Mouse (Mus musculus): ENCODE data around the gene Zic2. TPM values are rescaled to one million over a fixed set of nuclear protein-coding genes. Genes with fewer than 3 reads are reported as not detected.

Zic2 gene
- polyA plus RNA-seq, 1 experiment = not detected

DNA sequence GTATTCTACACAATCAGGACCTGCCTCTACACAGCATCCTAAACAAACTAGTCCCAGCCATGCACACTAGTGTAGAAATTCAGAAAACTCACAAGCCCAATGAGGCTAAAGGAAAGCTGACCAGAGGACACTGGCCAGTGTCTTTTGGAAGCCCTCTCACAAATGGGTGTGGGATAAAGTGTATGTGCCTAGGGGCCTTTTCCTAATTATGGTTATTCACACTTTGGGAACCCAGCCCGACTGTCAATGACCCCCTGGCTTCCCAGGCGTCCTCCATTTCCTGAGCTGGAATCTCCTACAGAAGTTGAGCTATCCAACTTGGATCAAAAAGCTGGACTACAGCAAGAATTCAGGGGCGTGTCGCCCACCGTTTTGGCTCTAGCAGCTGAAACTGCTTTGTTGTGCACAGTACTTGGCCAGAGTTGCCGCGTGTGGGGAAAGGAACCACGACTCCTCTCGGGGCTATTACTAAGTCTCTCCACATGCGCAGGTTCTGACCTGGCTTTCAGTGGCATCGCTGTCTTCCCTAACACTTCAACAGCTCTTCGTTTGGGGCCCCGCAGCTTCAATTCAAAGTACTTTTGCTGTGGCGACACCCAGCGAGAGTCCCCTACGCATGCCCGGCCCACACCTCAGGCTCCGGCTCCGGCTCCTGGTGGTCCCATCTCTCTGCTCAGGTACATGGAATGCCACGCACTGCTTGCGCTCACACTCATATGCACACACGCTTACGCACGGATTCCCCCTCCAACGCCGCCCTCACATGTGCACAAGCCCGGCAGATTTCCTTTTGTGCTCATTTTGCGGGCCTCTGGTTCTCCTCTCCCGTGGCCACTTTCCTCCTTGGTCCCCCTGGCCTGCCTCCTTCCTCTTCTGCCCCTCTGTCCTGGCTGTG lies 25.4 kb upstream of the Zic2 start:
- H3K27ac ChIP-seq (ENCODE audit: insufficient read depth, low read length) = no peak overlapping the region
- WGBS = 19% methylated on average over 29 of the region's 29 CpGs
- no peak for TF ChIP-seq POLR2A (IDR thresholded peaks at IDR 0.05; ENCODE audit: low read depth, low read length)
- TF ChIP-seq CTCF (IDR thresholded peaks at IDR 0.05; ENCODE audit: extremely low read depth, insufficient read depth, insufficient read length, insufficient replicate concordance) = no peak
- H3K27me3 ChIP-seq (ENCODE audit: control insufficient read depth, insufficient read depth, low read length) = peaks cover 28% of the 10 kb centered on the region
- H3K4me3 ChIP-seq (ENCODE audit: extremely low read depth, insufficient read depth, insufficient read length) = no peak overlapping the region
- no peak for DNase-seq (ENCODE audit: low read depth in 1 of 2, low spot score in 2 of 2)
- no peaks in the 10 kb centered on the region for H3K36me3 ChIP-seq (ENCODE audit: control insufficient read depth, insufficient read depth, low read length)
- no peaks in the 10 kb centered on the region for H3K4me1 ChIP-seq (ENCODE audit: control insufficient read depth, insufficient read depth, insufficient read length)

DNA sequence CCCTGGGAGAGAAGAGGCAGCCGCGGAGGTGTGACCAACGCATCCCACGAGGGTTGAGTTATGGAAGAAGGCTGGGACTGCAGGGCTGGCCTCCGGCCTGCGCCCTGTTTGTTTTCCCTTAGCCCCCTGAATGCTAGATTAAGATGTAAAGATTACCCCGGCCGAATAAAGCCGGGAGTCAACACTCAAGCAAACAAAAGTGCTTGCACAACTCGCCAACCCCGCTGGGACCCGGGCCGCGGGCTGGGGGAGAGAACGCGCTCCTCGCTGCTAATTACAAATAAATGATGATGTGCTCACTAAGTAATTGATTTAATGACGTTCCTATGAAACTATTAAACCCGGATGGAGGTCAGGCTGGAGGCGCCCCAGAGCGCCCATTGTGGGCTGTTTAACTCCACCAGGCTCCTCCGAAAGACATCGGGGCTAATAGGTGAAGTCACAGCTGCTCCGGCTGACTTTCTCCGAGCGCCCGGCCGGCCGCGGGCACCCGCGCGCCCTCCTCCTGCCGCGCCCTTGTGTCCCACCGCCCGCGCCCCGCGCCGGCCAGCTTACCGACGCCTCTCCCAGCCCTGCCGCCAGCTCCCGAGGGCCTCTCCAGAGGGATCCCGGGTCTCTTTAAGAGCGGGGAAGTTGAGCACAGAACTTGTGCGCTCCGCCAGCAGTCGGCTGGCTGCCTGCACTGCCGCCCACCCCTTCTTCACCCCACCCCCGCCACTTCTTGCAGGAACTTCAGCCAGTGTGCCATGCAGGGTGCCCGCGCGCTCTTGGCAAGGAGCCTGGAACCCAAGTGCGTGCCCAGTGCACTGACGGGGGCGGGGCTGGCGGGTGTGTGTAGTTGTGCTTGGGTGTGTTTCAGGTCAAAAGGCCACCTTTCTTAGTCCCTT lies 24.5 kb upstream of the Zic2 start, which contains the start of gene Gm5089:
TSS of gene Gm5089 (minus strand) at position 620 of the 887 bp plus-strand sequence.
- Histone ChIP-seq H3K4me3 (ENCODE audit: extremely low read depth, insufficient read depth, insufficient read length) (no peak within 1 kb of the TSS), H3K36me3 (ENCODE audit: control insufficient read depth, insufficient read depth, low read length) (no peaks in the 10 kb centered on the region), H3K27me3 (ENCODE audit: control insufficient read depth, insufficient read depth, low read length) (peaks cover 28% of the 10 kb centered on the region), H3K27ac (ENCODE audit: insufficient read depth, low read length) (no peak within 1 kb of the TSS), H3K4me1 (ENCODE audit: control insufficient read depth, insufficient read depth, insufficient read length) (no peaks in the 10 kb centered on the region)
- DNase-seq (ENCODE audit: low read depth in 1 of 2, low spot score in 2 of 2) = no peak
- WGBS = 3% methylated on average over 59 of the region's 59 CpGs
- TF ChIP-seq POLR2A (IDR thresholded peaks at IDR 0.05; ENCODE audit: low read depth, low read length) (no peak), CTCF (IDR thresholded peaks at IDR 0.05; ENCODE audit: extremely low read depth, insufficient read depth, insufficient read length, insufficient replicate concordance) (no peak)

DNA sequence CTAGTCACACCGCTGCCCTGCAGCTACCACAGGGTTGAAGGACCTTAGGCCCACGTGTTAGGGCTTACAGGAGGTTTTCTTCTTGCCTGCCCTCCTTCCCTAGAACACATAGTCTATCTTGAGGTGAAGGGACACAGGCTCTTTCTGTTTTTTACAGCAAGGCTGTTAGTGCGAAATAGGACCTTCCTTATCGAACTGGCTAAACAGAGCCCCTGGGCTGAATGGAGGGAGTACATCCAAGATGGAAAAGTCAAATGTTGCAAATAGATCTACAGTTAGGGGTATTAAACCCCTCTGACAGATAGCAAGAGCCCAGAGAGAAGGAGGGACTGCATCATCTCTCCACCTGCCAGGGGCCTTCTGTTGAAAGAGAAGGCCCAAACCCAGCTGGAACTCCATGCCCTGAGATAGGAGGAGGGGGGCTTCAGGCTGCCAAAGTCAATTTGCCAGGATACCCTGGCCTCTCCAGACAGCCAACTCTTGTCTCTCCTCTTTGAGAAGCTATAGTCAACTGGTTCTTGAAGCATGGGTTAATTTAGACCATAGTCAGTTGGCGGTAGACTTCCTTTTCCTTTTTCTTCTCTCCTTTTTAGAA lies 23.6 kb upstream of the Zic2 start:
- Histone ChIP-seq H3K27me3 (ENCODE audit: control insufficient read depth, insufficient read depth, low read length) (peaks cover 28% of the 10 kb centered on the region), H3K4me1 (ENCODE audit: control insufficient read depth, insufficient read depth, insufficient read length) (no peaks in the 10 kb centered on the region), H3K36me3 (ENCODE audit: control insufficient read depth, insufficient read depth, low read length) (no peaks in the 10 kb centered on the region), H3K27ac (ENCODE audit: insufficient read depth, low read length) (no peak overlapping the region), H3K4me3 (ENCODE audit: extremely low read depth, insufficient read depth, insufficient read length) (no peak overlapping the region)
- TF ChIP-seq POLR2A (IDR thresholded peaks at IDR 0.05; ENCODE audit: low read depth, low read length) = no peak
- 77% methylated on average over 5 of the region's 5 CpGs for WGBS
- DNase-seq (ENCODE audit: low read depth in 1 of 2, low spot score in 2 of 2) = no peak

DNA sequence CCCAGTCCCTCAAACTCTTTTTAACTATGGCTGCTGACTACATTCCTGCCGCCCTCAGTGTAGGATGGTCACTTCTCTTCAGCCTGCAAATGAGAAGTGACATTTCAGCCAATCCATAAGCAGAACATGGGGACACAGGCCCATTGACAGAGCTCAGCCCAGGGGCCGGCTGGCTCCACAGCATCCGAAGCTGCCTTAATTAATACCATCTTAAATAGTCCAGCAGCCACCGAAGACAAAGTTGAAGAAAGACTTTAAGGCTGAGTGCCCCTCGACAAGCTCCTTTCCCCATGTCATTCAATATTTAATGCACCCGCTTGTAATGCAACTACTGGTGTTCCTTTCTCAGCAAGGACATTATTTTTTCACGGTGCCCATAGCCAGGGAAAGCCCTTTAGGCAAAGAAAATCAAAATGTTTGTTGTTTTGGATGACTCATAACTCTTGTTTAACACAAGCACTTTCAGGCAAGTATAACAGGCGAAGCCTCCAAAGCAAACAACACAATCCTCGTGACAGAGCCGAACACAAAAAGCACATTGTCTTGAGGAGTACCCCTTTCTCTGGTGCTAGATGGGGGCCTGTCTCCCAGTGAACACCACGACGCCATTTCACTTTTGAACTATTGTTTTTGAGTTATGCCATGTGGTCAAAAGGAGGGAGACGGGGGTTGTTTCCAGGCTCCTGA lies 22.4 kb upstream of the Zic2 start:
- WGBS = 67% methylated on average over 13 of the region's 13 CpGs
- no peak for DNase-seq (ENCODE audit: low read depth in 1 of 2, low spot score in 2 of 2)

DNA sequence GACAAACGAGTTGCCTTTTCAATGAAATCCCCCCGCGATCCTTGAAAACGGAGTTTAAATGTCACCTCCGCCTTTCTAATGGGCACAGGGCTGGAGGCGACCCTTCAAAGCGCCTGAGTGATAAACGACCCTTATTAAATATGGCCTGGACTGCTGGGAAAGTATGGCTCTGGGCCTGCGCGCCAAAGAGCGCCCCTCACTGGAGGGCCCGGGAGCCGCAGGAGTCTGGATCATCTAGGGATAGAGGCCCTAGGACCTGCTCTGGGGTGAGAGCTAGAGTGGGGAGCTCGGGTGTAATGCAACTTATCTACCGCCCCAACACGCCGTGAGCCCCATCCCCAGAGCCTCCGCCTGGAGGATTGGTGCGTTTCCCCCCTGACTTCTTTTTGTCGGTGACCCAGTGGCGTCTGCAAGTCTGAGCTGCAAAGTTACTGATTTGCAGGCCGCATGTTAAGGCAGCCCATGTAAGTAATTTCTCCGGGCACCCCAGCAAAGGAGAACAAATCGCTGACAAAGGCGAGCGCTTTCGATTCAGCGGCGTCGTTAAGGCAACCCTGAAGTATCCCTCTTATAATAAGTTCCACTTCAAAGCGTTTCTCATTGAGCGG lies 21.7 kb upstream of the Zic2 start:
- no peak overlapping the region for H3K27ac ChIP-seq (ENCODE audit: insufficient read depth, low read length)
- 15% methylated on average over 32 of the region's 32 CpGs for WGBS
- no peak overlapping the region for H3K4me3 ChIP-seq (ENCODE audit: extremely low read depth, insufficient read depth, insufficient read length)
- TF ChIP-seq POLR2A (IDR thresholded peaks at IDR 0.05; ENCODE audit: low read depth, low read length) = no peak
- no peak for TF ChIP-seq CTCF (IDR thresholded peaks at IDR 0.05; ENCODE audit: extremely low read depth, insufficient read depth, insufficient read length, insufficient replicate concordance)
- no peak for DNase-seq (ENCODE audit: low read depth in 1 of 2, low spot score in 2 of 2)
- no peaks in the 10 kb centered on the region for H3K4me1 ChIP-seq (ENCODE audit: control insufficient read depth, insufficient read depth, insufficient read length)
- H3K27me3 ChIP-seq (ENCODE audit: control insufficient read depth, insufficient read depth, low read length) = peaks cover 26% of the 10 kb centered on the region
- H3K36me3 ChIP-seq (ENCODE audit: control insufficient read depth, insufficient read depth, low read length) = no peaks in the 10 kb centered on the region

More for the DNA sequence above, 22.4 kb upstream of the Zic2 start:
- peaks cover 26% of the 10 kb centered on the region for H3K27me3 ChIP-seq (ENCODE audit: control insufficient read depth, insufficient read depth, low read length)
- no peaks in the 10 kb centered on the region for H3K36me3 ChIP-seq (ENCODE audit: control insufficient read depth, insufficient read depth, low read length)
- H3K4me1 ChIP-seq (ENCODE audit: control insufficient read depth, insufficient read depth, insufficient read length) = no peaks in the 10 kb centered on the region
- TF ChIP-seq CTCF (IDR thresholded peaks at IDR 0.05; ENCODE audit: extremely low read depth, insufficient read depth, insufficient read length, insufficient replicate concordance) = no peak
- TF ChIP-seq POLR2A (IDR thresholded peaks at IDR 0.05; ENCODE audit: low read depth, low read length) = no peak
- no peak overlapping the region for H3K4me3 ChIP-seq (ENCODE audit: extremely low read depth, insufficient read depth, insufficient read length)
- H3K27ac ChIP-seq (ENCODE audit: insufficient read depth, low read length) = no peak overlapping the region
